Mouse (Mus musculus) limb, embryonic 11.5 days (tissue): ENCODE data around the gene Pde7b. TPM values are rescaled to one million over a fixed set of nuclear protein-coding genes. Genes with fewer than 3 reads are reported as not detected.

ENCODE experiments used
- polyA plus RNA-seq: library from polyadenylated mRNA; unstranded; fragments of >200 nt; fragmentation: Nextera tagmentation; extraction: Ambion mirVana; gene quantifications from 2 replicates; pipeline ENCODE4 v1.2.1, GENCODE M21; 2014

Gene Pde7b
- polyA plus RNA-seq, 1 experiment from 2014 or later: 2.3 TPM

Other genes starting within 250 kb of the Pde7b start
- 12.5 and 14.0 TPM in 2 replicates for gene Ahi1, start 227.5 kb upstream of the Pde7b start, polyA plus RNA-seq